Mouse (Mus musculus) yolk sac, embryonic 10.5 days (tissue): ENCODE measurements around the gene Mdga1.

Experiments used
- DNase-seq: peaks from one replicate; pipeline ENCODE4 v3.0.0-alpha.2; 2017; ENCODE audit warnings: low spot score

Mdga1 gene

DNA sequence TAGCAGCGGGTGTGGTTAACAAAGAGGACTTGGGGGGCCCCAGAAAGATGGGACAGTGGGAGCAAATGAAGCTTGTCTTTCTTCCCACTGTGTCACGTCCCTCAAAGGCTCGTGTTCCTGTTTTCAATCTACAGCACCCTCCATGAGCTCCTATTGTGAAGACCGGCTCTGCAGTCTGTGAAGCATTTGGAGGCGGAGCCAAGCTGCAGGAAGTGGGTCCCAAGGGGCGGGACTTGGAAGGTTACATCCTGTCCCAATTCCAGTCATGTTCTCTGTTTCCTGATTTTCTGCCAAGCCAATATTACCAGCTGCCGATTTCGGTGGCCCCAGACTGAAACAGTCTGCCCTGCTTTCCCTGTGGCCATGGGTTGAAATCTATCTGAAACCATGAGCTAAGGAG lies 11.7 kb upstream of the Mdga1 start:
- peak; percentile 37 for DNase-seq

DNA sequence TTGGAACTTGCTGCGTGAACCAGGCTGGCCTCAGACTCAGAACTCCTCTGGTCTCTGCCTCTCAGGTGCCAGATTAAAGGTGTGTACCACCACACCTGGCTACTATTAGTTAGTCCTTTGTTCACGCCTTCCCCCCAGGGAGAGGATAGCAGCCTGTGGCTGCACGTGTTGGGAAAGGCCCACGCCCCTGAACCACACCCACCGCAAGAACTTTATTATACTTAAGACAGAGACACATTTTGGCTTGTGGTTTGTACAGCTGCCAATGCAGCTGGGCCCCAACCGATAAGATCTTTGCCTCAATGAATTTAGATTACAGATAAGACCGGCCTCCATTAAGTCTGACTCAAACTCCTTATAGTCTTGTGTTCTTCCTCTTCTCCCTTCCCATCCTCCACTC lies 10.0 kb upstream of the Mdga1 start:
- no peak for DNase-seq

DNA sequence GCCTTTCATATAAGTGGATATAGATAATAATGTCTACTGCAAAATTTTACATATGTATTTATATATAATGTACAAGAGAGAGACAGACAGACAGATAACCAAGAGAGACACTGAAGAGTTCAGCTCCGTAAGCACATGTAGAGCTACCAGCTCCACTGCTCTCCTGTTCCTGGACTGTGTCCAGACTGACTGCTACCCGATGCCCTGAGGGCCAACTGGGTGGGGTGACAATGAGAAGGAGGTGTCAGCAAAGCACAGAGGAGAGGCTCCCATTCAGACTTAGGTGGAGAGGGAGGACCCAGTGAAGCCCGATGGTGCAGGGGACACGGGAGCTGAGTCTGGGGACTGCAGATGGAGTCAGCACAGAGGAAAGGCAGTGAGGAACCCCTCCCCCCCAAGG lies 9.1 kb upstream of the Mdga1 start:
- DNase-seq = no peak

DNA sequence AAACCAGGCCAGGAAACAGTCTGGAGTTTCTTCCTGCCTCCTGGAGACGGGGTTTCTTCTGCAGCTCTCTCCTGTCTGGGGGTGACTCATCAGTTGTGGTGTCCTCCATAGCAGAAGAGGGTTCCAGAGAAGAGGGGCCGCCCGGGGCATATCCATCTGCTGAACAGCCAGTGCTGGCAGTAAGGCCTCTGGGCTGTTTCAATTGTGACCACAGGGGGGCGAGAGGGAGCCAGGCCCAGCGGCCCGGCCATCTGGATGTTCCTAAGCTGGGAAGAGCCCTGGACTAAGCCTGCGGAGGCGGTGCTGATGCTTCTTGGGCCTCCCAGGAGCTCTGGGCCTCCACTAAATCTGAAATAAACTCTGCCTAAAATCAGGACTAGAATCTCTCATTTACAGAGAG lies 5.8 kb upstream of the Mdga1 start:
- peak; percentile 71 for DNase-seq

DNA sequence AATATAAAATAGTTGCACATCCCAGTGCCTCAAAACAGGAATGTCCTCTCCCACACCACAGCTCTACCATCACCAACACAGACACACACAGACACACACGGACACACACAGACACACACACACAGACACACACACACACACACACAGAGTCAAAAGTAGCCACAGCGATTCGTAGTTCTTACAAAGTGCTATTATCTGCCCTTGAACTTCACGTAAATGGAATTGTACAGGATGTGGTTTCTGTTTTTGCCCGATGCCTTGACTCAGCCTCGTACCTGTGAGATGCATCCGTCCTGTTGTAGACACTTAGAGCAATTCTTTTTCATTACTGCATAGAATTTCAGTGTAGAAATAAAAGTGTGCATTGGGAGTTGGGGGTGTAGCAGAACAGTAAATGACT lies 3.3 kb upstream of the Mdga1 start:
- DNase-seq = no peak

DNA sequence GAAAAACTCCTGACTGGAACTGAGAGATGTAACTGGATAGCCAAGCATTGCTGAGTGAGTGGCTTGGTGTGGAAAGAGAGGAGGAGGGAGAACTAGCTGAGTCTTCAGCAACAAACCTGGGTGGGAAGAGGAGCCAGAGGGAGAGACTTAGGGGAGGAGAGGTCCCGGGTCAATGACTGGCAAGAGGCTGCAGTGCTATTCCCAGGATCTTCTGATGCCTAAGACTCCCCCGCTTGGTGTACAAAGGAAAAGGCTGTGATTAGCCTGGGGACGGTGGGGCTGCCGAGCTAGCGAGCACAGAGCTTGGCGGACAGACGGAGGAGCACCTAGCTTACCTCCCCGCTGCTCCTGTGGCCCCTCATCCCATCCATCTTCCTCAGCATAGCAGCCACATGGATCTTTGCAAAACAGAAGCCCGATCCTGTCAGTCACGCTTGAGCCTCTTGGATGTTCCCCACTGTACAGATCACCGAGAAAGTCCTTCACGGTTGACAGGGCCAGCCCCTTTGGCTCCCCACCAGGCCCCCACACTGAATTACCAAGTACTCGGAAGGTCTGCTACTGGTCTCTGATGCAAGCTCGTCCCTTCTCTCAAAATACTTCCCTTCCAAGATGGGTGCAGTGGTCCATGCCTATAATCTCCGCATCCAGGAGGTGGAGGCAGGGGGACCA lies 2.0 kb upstream of the Mdga1 start:
- no peak for DNase-seq

DNA sequence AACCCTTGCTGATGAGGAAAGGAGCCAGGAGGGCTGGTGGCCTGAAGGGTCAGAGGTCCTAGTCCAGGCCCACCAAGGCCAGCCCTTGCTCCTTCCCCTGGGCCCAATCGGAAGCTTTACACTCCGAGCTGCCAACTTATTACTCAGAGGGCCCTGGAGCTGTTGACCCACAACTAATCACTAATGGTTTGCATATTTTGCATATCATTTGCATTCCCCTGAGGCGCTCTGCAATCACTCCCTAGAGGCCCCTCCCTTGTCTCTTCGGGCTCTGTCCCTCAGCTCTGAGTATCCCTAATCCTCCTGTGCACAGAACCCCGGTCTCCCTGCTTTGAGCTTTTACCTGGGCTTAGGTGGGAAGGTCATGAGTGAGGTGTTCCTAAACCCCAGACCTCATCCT lies 4.4 kb downstream of the Mdga1 start:
- no peak for DNase-seq

DNA sequence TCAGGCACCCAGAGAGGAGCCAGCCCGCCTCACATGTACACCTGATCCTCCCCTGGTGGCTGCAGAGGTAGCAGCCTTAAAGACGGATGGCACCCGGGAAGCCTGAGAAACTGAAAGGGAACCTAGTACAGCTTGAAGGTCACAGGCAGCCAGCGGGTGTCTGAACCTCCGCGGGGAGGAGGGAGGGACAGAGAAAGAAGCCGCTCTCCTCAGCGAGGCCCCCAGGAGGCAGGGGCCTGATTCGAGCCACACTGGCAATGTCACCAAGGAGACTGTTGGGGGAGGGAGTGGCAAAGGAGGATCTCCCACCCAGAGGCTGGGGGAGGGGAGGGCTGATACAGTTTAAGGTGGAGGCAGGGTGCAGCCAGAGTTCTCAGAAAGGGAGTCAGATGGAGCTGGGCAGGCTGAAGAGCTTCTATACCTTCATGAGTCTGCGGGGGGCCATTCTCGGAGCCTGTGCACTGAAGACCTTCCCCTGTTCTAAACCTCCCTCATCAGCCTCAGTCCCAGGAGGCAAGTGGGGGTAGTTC lies 6.1 kb downstream of the Mdga1 start:
- DNase-seq = no peak

DNA sequence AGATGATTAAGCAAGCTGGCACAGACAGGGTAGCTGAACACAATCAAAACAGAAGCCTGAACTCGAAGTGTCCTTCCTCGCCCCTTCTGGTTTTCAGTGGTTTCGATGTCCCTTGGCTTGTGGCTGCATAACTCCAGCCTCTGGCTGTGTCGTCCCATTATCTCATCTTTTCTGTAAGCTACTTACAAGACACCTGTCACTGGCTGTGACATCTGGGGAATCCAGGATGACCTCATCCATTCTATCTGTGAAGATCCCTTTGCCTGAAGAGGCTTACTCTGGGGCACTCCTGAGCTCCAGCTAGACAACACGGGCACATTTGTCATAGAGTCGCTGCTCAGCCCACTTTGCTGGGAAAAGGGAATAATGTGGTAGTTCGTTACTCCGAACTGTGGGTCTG lies 14.0 kb downstream of the Mdga1 start:
- no peak for DNase-seq

DNA sequence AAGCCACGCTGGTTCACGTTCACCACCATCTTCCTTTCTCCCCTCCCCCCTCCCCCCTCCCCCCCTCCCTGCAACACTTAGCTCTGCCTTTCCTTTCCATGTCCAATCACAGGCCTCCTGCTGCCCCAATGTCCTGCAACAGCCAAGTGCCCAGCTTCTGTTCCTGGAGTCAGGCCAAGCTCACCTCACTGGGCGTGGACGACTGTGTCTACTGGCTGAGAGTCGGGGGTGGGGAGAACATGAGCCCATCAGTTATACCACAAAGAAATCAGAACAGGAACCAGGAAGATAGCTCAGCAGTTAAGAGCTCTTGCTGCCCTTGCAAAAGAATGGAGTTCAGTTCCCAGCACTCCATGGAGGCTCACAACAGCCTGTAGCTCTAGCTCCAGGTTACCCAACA lies 15.6 kb downstream of the Mdga1 start:
- DNase-seq = no peak

DNA sequence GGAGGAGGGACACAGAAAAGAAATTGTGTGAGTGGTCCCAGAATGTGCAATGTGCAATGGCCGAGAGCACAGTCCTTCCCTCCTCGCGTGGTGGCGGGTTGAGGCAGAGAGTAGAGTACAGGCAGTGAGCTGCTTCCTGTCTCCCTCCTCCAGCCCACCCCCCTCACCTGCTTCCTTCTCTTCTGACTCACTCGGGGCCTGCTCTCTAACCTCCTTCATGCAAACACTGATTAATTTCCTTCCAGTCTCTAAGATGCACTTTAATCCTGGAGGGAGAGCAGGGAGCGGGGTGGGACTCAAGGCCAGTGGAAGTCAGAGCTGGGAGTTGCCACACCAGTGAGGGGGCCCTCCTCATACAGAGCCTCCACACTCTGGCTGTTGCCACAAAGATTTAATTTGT lies 18.8 kb downstream of the Mdga1 start:
- no peak for DNase-seq

DNA sequence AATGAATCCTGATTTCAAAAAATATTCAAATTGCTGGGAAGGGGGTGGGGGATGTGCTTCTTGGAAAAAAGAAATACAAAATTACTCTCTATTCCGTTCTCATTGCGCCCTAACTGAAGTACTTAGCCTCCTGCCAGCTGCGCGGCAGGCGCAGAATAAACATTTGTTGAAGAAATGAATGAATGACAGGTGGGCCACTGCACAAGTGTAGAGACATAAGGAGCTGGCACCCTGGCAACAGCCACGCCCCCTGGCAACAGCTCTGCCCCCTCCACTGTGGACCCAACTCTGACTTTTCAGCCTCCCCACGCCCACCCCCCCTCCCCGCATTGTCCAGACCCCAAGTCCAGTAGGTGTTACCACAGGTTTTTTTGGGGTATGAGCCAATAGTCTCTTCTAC lies 19.3 kb downstream of the Mdga1 start:
- DNase-seq = no peak

DNA sequence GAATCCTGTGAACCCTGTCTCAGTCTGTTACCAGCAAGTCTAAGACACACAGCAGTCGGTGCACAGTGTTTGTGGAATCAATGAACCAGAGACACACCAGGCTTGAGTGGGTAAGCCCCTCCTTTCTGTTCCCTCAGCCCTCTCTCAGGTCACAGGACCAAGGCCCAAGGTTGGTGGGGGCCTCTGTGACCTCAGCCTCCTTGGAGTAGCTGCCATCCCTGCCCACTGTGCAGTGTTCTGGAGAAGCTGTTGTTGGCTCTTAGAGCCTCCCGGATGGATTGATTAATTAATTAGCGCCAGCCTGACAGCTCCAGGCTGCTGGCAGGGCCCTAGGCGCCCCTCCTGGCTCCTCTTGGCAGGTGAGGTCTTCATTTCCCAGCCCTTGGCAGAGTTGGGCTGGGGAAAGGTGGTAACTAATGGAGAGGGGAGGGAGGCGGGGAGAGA lies 22.6 kb downstream of the Mdga1 start:
- no peak for DNase-seq

DNA sequence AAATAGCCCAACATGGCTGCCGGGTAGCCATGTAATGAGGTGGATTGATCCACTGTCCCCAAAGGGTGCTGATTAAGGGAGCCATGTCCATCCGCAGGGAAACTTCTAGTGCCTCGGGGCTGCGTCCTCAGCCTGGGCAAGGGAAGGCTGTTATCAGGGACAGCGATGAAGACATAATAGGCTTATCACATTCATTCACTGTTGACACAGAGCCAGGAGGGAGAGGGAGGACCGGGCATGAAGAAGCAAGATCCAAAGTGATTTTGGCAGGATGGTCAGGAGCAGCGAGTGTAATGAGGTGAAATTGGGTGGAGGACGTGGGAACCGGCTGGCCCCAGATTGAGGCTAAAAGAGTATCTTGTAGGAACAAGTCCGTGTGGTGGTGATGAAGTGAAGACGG lies 25.5 kb downstream of the Mdga1 start:
- DNase-seq = no peak

DNA sequence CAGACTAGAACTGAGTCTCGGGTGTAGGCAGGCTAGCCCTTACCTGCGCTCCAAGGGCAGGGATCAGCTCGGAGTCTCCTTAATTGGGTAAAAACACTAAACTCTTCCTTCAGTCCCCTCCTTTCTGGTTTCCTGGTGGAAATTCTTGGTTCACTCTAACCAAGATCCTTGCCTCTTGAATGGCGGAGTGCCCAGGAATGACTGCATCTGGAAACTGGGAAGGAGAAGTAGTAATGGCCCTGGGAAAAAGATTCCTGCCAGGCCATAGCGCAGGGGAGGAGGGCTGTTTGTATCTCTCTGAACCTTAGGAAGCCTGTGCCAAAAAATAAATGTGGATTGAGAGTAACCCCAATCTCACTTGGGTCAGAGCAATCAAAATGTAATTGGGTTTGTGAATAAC lies 30.9 kb downstream of the Mdga1 start:
- no peak for DNase-seq

DNA sequence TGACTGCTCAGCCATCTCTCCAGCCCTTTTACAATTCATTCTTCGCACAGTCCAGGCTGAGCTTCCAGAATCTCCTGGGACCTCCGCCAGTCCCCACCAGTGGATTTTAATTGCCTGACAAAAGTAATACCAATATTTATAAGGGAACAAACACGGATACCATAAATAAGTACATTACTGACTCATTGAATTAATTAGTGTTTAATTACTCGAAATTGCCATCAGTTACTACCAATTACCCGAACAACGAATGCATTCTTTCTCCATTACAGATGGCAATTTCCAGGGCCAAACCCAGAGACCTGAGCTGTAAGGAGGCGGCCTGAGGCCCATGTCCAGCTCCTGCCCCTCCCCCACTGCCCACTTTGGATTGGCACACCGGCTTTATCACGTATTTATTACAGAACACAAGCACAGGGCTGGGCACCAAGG lies 32.5 kb downstream of the Mdga1 start:
- no peak for DNase-seq

DNA sequence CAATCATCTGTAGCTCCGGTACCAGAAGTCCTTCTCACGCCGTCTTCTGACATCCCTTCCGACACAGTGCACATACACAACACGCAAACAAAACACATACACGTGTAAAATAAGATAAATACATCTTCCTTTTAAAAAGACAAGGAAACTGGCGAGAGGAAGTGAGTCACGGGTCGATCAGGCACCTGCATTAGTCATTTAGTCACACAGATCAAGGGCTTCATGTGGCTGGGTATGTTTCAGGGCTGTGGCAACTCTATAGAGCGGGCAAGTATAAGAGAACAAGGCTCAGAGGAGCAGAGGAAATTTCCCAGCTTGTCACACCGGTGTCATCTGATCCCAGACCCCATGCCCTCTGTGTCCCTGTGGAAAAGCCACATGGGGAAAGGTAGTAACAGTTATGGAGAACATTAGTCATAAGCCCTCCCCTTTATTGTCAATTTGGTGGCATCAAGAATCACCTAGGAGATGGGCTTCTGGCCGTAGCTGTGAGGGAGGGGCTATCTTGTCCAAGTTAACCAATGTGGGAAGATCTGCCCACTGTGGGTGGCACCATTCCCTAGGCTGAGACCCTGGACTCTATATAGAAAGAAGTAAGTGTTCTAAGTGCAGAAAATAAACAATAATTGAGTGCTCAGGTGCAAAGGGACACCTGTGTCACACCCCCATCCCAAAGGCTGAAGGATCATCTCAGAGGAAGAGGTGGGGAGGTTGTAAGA lies 35.6 kb downstream of the Mdga1 start:
- no peak for DNase-seq

DNA sequence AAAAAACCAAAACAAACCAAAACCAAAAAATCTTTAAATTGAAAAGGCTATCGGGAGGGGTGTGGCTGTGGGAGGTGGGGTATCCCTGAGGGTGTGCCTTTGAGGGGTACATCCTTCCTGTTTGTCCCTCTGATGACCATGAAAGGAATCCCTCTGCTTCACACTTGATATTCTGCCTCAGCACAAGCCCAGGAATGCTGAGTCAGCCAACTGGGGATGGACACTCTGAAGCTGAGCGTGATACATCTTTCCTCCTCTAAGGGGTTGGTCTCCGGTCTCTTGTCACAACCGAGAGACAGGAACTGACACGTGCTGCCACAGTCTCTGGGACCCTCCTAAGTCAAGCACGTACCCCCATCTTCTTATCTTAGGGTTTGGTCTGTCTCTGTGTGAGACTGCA lies 37.1 kb downstream of the Mdga1 start:
- DNase-seq = no peak

DNA sequence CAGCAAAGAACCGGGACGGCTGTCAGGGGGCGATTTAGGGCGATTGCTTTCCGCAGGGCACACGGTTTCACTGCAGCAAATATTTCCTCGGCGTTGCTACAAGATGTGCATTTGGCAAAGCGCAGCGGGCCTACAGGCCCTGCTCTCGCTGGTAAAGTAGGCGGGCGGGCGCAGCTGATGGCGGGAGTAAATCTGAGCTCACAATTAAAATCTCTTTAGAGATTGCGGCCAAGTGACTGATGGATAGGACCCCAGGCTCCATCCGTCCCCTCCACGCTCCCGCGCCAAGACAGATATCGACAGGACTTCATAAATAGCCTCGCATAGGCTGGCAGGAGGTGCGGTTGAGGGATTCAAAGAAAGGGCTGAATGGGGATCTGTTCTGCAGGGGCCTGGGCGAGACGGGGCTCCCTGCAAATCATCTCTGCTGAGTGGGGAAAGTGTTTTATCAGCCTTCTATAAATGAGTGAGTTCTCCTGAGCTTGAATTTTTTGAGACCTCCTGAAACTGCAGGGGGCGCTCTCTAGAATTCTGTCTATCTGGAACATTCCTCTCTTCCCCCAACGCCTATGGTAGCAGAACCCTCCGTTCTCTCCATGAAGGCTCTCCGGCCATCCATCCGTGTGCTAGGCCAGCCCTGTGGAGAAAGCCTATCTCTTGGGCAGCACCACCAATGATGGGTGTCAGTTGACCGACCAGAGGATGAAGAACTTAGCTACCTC lies 38.5 kb downstream of the Mdga1 start:
- DNase-seq = no peak

DNA sequence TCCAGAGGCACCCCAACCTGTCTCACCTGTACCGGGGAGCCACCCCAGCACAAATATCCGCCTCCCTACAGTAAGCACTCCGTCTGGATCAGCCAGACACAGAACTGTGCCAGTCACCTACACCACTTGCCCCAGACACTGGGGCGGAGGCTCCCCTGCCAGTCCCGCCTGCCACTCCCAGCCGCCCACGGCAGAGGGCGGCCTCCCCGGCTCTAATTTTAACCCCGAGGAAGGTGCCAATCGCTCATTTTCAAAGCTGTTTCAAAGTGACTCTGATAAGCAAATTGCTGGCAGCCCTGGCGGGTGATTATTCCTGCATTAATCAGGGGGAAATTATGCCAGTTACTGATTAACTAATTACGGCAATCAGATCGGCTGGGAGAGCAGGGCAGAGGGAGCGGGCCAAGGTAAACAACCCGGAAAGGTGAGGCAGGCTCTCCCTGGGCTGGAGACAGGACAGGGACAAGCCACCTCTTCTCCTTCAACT lies 41.1 kb downstream of the Mdga1 start:
- no peak for DNase-seq

DNA sequence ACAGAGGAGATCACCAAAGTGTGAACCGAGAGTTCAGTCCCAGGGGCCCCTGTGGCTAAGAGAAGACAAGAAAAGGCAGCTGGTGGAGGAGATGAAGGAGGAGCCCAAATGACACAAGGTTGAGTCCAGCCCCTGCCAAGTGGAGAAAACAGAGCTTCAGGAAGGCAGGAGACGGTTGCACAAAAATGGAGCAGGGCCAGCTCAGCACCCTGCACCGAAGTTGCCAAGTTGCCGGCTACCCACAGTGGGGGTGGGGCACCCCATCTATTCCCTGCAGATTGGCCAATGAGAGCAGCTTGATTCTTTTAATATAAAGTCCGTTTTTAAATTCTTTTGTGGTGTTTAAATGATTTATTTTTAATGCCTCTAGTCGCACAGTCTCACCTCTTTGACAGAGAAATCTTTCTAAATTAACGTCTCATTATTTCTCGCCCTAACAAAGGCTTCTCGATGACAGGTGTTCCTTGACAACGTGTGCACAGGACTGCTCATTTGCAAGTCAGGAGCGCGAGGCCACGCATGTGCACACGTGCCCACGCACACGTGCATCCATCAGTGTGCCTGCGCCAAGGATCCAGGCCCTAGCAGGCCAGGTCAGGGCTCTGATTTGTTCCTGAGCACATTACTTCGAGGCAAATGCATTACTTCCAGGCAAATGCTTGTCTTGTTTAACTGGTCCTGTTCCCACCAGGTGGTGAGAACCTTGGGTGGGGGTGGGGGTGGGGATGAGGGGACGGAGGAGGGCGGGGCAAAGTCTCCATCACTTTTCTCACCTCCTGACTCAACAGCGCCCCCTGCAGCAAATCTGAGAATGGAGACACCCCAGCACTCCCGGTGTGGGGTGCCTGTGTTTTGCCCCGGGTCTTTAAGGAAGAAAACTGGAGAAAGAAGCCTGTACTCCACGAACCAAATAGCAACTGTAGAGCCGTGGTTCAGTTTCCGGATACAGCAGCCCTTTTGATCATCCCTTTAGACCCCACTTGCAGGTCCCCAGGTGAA lies 44.0 kb downstream of the Mdga1 start:
- no peak for DNase-seq

DNA sequence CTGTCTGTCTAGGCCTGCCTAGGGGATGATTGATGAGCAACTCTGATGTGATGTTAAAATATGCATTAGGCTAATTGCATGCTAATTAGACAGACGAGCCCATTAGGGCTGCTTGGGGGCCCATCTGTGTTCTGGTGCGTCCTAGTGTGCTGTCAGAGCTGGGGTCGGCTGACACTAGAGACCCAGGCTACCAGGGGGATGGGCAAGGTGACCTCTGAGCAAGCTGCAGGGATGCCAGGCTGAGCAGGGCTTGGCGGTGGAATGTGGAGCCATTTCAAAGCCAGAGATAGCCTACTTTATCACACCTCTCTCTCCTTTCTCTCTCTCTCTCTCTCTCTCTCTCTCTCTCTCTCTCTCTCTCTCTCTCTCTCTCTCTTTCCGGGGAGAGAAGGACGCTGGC lies 49.8 kb downstream of the Mdga1 start:
- DNase-seq = no peak
